Mouse (Mus musculus) liver, postnatal 0 days (tissue): Measurements from ENCODE around the gene Nwd2.

Source experiments
- CTCF ChIP-seq: sonication (generic); IDR thresholded peaks from 2 replicates; pipeline ENCODE4 v1.5.1; 2016; ENCODE audit warnings: antibody characterized with exemption, low read depth
- EP300 ChIP-seq: IDR thresholded peaks from 2 replicates; pipeline ENCODE4 v1.6.1; 2016; ENCODE audit warnings: antibody characterized with exemption, low read depth, mild to moderate bottlenecking

DNA sequence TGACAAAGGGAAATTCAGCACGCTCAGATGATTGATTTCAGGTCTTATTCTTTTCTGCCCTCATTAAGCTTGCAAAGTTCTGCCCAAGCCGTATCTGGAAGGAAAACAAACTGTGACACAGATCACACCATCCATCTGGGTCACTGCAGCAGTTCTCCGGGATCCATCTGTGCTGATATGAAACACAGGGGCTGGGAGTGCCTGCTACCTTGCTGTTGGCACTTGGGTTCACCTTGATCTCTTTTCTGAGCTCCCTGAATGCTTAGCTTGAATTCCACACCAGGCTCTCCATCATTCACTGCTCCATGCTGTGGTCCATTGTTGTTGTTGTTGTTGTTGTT, 20.4 kb upstream of the Nwd2 start:
- TF ChIP-seq CTCF (no peak), EP300 (no peak)
